Mouse (Mus musculus) kidney, postnatal 14 days (tissue): ENCODE measurements at regions not wholly inside any gene's neighbourhood (a gene's known extent, or its start where the extent isn't known, plus 50 kb on each side); places are given as distances from the start of the nearest gene placed in this dataset.
"Not testable (repeated sequence)": the region's sequence is repeated elsewhere in the genome, so short reads cannot be mapped to it uniquely, and the experiment has no call there.

Experiments
- DNase-seq: peaks from one replicate; pipeline ENCODE4 v3.0.0; 2022; ENCODE audit warnings: mixed read lengths

DNA sequence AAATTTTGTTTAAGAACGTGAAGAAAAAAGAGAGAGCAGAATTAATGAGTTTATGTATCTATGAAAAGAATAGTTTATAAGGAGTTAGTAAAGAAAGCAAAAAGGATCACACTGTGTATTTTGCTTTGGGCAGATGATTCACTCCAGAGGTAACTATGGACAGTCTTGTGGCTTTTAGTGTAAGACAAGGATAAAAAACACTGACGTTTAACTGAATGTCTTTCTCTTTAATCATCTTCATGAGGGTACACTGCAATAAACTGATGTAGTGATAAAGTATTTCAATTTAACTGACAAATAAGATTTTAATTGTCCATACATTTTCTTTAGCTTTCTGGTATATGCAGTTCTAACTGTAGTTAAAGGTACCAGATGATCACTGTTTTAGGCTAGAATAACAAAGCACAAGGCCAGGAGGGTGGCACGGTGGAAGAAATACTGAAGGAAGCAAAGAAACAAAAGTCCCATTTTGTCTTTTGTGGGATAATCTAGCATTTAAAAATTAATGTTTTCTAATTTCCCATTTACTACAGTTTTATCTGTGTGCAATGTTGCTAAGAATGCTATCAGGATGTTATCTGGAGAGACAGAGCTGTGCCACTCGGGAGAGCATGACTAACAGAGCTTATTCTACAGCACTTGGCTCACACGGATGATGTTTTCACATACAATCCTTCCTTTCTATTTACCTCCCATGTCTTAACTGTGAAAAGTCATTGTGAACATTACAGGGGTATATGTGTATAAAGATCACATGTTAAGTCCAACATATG, 232.4 kb upstream of the Tusc1 start:
- DNase-seq = no peak

- DNase-seq = no peak
These were observed 220.8 kb upstream of the Tusc1 start for GRCm38 (mm10) chr4:93555787-93556760.

GRCm38 (mm10) chr4:93555181-93555580, 219.9 kb upstream of the Tusc1 start:
- not testable (repeated sequence) for DNase-seq

- no peak for DNase-seq
These were observed 217.3 kb upstream of the Tusc1 start for GRCm38 (mm10) chr4:93552489-93553160.

DNA sequence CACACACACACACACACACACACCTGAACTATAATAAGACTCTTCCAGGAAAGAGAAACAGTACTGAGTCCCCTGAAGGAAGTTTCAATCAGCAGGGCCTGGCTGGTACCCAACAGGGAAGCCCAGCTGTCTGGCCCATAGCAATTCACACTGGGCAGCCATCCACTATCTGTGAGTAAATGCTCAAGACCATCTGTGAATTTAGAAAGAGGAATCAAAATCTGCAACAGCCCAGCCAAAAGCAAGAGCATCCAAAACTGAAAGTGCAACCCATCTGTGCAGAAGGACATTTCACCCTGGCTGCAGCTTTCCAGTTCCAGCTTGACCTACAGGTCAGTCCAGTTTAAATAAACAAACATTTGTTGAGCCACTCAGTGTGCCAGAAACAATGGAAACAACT, 215.8 kb upstream of the Tusc1 start:
- peak; percentile 32 for DNase-seq

GRCm38 (mm10) chr4:93540588-93540987, 205.3 kb upstream of the Tusc1 start:
- no peak for DNase-seq

GRCm38 (mm10) chr4:93527382-93527781, 192.1 kb upstream of the Tusc1 start:
- no peak for DNase-seq

DNA sequence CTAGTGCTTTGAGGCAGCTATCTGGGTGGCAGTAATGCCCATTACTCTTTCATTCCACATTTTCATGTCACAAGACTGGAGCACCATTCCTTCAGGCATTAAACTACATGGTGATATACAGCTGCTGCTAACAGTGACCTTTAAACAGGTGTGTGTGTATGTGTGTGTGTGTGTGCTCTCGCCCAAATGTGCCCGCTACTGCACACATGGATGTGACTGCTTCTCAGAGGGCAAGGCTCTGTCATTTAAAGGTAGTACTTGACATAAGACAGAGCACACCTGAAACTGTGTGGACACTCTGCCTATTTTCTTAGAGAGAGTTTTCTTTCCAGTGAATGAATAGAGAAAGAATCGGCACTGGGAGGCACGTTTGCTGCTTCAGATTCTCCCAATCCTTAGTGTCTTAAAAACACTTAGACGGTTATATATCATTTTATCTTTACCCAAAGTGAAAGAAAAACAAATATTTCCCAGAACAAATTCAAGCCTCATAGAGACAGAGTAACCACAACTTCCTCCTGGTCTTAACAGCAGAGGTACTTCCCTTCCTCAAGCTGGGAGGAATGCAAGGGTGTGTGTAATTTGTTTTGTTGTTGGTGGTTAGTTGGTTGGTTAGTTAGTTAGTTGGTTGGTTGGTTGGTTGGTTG, 185.3 kb upstream of the Tusc1 start:
- DNase-seq = no peak

DNA sequence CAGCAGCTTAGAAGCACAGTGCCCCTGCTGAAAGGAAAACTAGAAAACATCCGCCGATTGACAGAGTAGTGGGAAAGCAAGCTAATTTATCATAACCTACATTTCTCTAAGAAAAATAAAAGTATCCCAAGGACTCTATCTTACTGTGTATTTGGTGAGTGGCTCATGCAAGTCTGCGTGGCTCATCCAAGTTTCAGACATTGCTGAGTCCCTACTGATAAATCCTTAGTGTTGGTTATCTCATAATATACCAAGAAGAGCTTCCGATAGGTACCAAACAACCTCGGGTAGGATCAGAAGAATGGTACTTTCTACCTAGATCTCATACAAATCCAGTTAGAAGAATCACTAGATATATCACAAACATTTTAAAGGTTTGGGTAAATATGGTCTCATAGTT, 183.6 kb upstream of the Tusc1 start:
- no peak for DNase-seq

- no peak for DNase-seq
These were observed 175.5 kb upstream of the Tusc1 start for GRCm38 (mm10) chr4:93510771-93511170.

- no peak for DNase-seq
These were observed 161.6 kb upstream of the Tusc1 start for GRCm38 (mm10) chr4:93496871-93497270.

DNA sequence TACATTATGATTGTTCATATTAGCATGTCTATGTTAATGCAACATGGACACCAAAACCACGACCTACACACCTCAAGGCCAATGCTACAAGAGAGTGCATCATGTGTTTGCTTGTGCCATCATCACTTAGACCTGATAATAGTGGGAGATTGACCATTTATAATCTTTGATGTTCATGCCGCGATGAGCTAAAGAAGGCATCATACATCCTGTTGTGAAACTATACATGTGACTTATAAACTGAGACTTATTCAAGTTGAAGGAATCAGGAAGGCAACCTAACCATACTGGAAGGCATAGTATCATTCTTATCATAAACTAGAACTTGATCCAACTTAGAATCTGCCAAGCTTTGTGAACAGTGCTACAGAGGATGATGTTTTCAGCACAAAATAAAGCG, 159.0 kb upstream of the Tusc1 start:
- DNase-seq = no peak

- no peak for DNase-seq
These were observed 158.6 kb upstream of the Tusc1 start for GRCm38 (mm10) chr4:93493905-93494304.

- no peak for DNase-seq
These were observed 158.0 kb upstream of the Tusc1 start for GRCm38 (mm10) chr4:93493326-93493725.

- no peak for DNase-seq
These were observed 153.3 kb upstream of the Tusc1 start for GRCm38 (mm10) chr4:93488570-93488969.

DNA sequence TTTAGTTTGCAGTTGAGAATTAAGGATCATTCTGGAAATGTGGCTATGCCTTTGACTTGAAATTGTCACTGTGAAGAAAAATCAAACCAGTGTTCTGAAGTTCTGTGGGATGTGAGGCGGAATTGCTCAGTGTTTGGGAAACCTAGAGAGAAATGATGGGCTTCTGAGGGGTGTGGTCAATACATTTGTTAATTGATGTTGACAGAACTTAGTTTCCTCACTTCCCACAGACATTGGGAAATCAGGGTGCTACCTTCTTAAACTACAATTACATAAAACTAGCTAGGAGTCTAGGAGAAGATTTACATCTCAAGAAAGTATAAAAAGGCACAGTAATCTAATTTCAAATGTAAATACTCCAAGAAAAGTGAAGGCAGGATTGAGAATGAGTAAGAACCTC, 151.1 kb upstream of the Tusc1 start:
- no peak for DNase-seq

DNA sequence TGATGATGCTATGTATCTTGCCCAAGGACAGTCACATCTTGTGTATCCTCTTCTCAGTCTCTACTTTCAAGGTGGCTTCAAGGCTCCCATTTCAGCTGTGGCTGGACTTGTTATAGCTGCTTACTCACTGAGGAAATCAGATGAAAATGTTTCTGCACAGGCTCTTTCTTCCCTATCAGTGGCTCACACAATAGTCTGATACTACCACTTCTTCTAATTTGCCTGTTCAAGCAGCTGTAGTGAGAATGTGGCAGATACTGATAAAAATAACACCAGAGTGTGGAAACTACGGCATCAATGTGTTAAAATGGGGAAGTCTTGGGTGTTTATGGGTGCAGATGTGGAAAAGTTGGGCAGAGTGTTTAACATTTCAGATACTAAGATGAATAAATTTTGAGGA, 145.9 kb upstream of the Tusc1 start:
- DNase-seq = no peak

DNA sequence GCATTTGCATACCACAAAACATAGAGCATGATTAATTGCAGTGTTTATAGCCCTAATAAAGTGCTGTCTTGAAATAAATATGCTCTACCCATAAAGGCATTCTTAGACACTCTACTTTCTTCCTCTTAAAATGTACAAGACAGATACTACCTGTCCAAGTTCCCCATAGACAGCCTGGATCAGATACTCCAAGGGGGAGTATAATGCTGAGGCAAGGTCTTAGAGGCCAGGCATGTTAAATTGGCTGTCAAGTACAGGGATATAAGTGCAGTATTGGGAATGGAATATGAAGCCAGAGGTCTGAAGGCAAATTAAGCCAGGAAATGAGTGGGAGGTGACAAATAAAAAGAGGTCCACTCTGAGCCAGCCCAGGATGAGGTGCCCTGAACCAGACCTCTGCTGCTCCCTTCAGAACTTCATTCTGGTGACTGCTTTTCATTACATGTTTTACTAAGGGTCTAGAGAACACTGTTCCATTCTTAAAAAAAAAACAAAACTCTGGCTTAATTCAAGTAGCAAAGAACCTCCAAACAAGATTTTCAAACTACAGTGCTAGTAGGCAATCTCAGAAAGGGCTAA, 142.0 kb upstream of the Tusc1 start:
- no peak for DNase-seq

DNA sequence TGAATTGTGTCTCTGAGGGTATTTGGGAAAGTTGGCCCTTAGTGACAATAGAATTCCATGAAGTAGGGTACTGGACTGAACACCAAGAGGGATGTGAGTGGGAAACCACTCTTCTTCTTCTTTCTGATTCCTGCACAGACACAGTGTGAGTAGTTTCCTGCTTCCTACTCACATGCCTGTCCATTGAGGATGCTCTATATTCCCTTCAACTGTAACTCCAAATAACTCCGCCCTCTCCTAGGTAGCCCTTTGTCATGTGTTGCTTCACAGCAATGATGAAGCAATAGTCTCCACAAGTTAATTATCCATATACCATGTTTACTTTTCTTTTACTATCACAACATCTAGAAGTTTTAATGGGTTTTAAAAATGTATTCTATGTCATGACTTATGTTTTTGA, 132.7 kb upstream of the Tusc1 start:
- no peak for DNase-seq

GRCm38 (mm10) chr4:93467424-93467823, 132.1 kb upstream of the Tusc1 start:
- no peak for DNase-seq

DNA sequence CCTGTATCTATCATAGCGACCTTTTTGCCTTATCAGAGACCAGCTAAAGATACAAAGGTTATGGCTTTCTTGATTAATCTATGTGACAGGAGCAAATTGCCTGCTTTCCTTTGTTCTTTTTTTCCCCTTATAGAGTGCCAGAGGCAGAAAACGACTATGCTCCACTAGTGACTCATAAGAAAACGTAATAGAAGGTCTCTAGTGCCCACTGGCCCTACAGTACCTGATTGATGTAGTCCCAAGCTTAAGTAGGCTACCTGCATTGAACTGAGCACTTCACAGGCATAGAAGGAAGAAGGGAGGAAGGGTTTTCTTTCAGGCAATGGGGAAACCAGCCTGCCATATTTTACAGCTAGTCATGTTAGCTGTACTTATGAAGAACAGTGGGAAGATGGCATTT, 116.0 kb upstream of the Tusc1 start:
- DNase-seq = no peak

GRCm38 (mm10) chr4:93450831-93451230, 115.5 kb upstream of the Tusc1 start:
- DNase-seq = no peak

DNA sequence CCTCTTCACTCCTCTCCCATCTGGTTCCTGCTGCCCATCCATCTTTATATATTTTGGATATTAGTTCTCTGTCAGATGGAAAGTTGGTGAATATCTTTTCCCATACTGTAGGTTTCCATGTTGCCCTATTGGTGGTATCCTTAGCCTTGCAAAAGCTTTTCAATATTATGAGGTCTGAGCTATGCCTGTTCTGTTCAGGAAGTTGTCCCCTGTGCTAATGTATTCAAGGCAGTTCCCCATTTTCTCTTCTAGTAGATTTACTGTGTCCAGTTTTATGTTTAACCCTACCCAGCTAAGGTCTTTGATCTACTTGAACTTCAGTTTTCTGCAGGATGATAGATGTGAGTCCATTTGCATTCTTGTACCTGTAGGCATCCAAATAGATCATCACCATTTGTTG, 109.4 kb upstream of the Tusc1 start:
- no peak for DNase-seq
